Mouse (Mus musculus) adrenal gland (tissue): Measurements from ENCODE around the gene Igflr1.

ENCODE experiments used
- intact Hi-C: fragments of 180-260 bp; cut with DNase I; formaldehyde crosslinking; loops from one replicate; pipeline ENCODE4 v1.15.1; 2025
- long read RNA-seq, 2 experiments: library from polyadenylated mRNA; unstranded; transcript quantifications; one replicate each; pipeline ENCODE4 v2.0.0; 2020; ENCODE audit warnings: borderline replicate concordance in 1 of 2; ENCODE audit not compliant: insufficient replicate concordance in 1 of 2

The Igflr1 gene
- long read RNA-seq, experiment 1 = 0 reads
- long read RNA-seq, experiment 2 = 0 reads

GRCm38 (mm10) chr7:30564970-30565571 lies at the start of gene Igflr1:
Gene Igflr1 (plus strand): TSS chr7:30565427.
- intact Hi-C loops = loop anchor here (2.0 kb wide), 1 partner anchor 22 kb away; no protein-coding TSS in a partner anchor

GRCm38 (mm10) chr7:30518325-30518724 lies 46.9 kb upstream of the Igflr1 start:
- intact Hi-C loops = no loop called here

- intact Hi-C loops = no loop called here
These were observed 44.8 kb upstream of the Igflr1 start for GRCm38 (mm10) chr7:30520396-30520795.

GRCm38 (mm10) chr7:30520856-30521255 lies 44.4 kb upstream of the Igflr1 start:
- intact Hi-C loops = no loop called here

- intact Hi-C loops = no loop called here
These were observed 42.4 kb upstream of the Igflr1 start for GRCm38 (mm10) chr7:30522871-30523270.

- intact Hi-C loops = no loop called here
These were observed 40.7 kb upstream of the Igflr1 start for GRCm38 (mm10) chr7:30524487-30524886.

- intact Hi-C loops = no loop called here
These were observed 39.3 kb upstream of the Igflr1 start for GRCm38 (mm10) chr7:30525954-30526353.

GRCm38 (mm10) chr7:30526399-30526798 lies 38.8 kb upstream of the Igflr1 start:
- intact Hi-C loops = no loop called here

GRCm38 (mm10) chr7:30526981-30527380 lies 38.2 kb upstream of the Igflr1 start:
- intact Hi-C loops = no loop called here

GRCm38 (mm10) chr7:30531291-30531815 lies 33.9 kb upstream of the Igflr1 start:
- intact Hi-C loops = no loop called here

- intact Hi-C loops = no loop called here
These were observed 32.3 kb upstream of the Igflr1 start for GRCm38 (mm10) chr7:30532931-30533330.

GRCm38 (mm10) chr7:30533941-30534632 lies 31.1 kb upstream of the Igflr1 start:
- intact Hi-C loops = no loop called here

GRCm38 (mm10) chr7:30534633-30535577 lies 30.3 kb upstream of the Igflr1 start, which contains the start of gene Arhgap33:
Gene Arhgap33 (minus strand): TSS chr7:30535060.
- intact Hi-C loops = no loop called here

- intact Hi-C loops = no loop called here
These were observed 24.7 kb upstream of the Igflr1 start for GRCm38 (mm10) chr7:30540572-30540971.

- intact Hi-C loops = no loop called here
These were observed 20.9 kb upstream of the Igflr1 start for GRCm38 (mm10) chr7:30544327-30544726.

- intact Hi-C loops = no loop called here
These were observed 15.3 kb upstream of the Igflr1 start for GRCm38 (mm10) chr7:30549880-30550279.

- intact Hi-C loops = no loop called here
These were observed 14.6 kb upstream of the Igflr1 start for GRCm38 (mm10) chr7:30550603-30551002.

GRCm38 (mm10) chr7:30551445-30552101 lies 13.7 kb upstream of the Igflr1 start:
- intact Hi-C loops = no loop called here

GRCm38 (mm10) chr7:30552102-30553020 lies 12.9 kb upstream of the Igflr1 start, which contains the start of the genes Hspb6 and Proser3:
Gene Hspb6 (plus strand): TSS chr7:30552178.
Gene Proser3 (minus strand): TSS chr7:30552299.
- intact Hi-C loops = no loop called here
